Mouse (Mus musculus) embryonic facial prominence, embryonic 10.5 days (tissue): Measurements from ENCODE around the gene Tnpo3. TPM values are rescaled to one million over a fixed set of nuclear protein-coding genes. Genes with fewer than 3 reads are reported as not detected.
"Not testable (repeated sequence)": the region's sequence is repeated elsewhere in the genome, so short reads cannot be mapped to it uniquely, and the experiment has no call there.

Experiments
- DNase-seq: peaks from one replicate; pipeline ENCODE4 v3.0.0-alpha.2; 2017; ENCODE audit warnings: low spot score
- H3K27ac ChIP-seq: fragments of 300-500 bp; sonication (generic); replicated peaks from 2 replicates; pipeline ENCODE4 v1.5.1; 2016; ENCODE audit warnings: mild to moderate bottlenecking
- H3K27me3 ChIP-seq: fragments of 300-500 bp; sonication (generic); replicated peaks from 2 replicates; pipeline ENCODE4 v1.6.1; 2016; ENCODE audit warnings: low read depth, mild to moderate bottlenecking; ENCODE audit not compliant: poor library complexity, severe bottlenecking
- H3K36me3 ChIP-seq: fragments of 300-500 bp; sonication (generic); replicated peaks from 2 replicates; pipeline ENCODE4 v1.6.1; 2016; ENCODE audit warnings: mild to moderate bottlenecking, moderate library complexity
- H3K4me1 ChIP-seq: fragments of 300-500 bp; sonication (generic); 2 replicates; pipeline ENCODE4 v1.6.1; 2016
- H3K4me3 ChIP-seq: fragments of 300-500 bp; sonication (generic); 2 replicates; pipeline ENCODE4 v1.5.1; 2016; ENCODE audit warnings: mild to moderate bottlenecking, moderate library complexity
- H3K9me3 ChIP-seq: fragments of 300-500 bp; sonication (generic); 2 replicates; pipeline ENCODE4 v1.6.1; 2016; ENCODE audit warnings: mild to moderate bottlenecking
- WGBS: fragments of 180-500 bp; shearing (Covaris S2); methylation state at CpG from one replicate; pipeline ENCODE4 v1.1.7; 2016; 5-methylcytosine and 5-hydroxymethylcytosine counted together
- polyA plus RNA-seq: library from polyadenylated mRNA; unstranded; fragments of >200 nt; fragmentation: Nextera tagmentation; extraction: Ambion mirVana; gene quantifications from 2 replicates; pipeline ENCODE4 v1.2.1, GENCODE M21; 2016

Tnpo3 gene
- polyA plus RNA-seq, 1 experiment from 2014 or later: 125 TPM

- peaks cover 7% of the 10 kb centered on the region for H3K4me1 ChIP-seq
- WGBS: 93% methylated on average over 1 of the region's 1 CpGs
- H3K4me3 ChIP-seq: no peak overlapping the region
- H3K27me3 ChIP-seq: peaks cover 28% of the 10 kb centered on the region
- no peak for DNase-seq
- no peaks in the 10 kb centered on the region for H3K9me3 ChIP-seq
- no peaks in the 10 kb centered on the region for H3K36me3 ChIP-seq
- H3K27ac ChIP-seq: no peak overlapping the region
These were observed 24.9 kb upstream of the Tnpo3 start for GRCm38 (mm10) chr6:29634537-29634936.

DNA sequence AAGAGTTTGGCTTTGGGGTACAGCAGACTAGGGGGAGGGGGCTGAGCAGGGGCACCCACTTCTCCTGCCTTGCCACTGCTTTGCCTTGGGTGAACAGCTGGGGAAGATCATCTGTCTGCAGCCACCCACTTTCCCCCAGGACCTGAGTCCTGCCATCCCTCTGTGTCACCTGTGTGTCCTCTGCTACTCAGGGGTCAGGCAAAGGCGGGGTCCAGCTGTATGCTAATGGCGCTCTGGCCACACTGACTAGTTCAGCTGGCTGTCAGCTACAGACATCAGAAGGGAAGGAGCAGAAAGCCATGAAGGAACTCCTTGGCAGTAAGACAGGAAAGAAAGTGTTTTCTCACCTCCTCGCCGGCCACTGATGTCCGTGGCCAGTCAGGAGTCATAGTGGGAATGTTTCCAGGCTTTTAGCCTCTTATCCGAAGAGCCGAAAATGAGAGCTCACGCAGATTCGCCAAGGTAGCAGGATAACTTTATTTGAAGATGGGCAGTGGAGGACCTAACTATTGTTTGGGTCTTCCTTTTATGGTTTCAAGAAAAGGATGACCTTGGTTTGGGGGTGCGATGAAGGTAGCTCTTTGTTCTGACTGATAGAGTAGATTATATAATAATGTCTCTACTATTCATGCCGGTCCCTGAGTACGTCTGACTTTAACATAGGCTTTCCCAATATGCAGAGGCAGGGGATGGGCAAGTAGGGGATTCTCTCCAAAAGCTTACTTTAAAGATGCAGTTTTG is 23.0 kb upstream of the Tnpo3 start:
- DNase-seq: no peak
- H3K9me3 ChIP-seq: no peaks in the 10 kb centered on the region
- no peak overlapping the region for H3K4me3 ChIP-seq
- H3K4me1 ChIP-seq: no peaks in the 10 kb centered on the region; the same call in 1 of the 2 replicates
- peaks cover 18% of the 10 kb centered on the region for H3K27me3 ChIP-seq
- no peaks in the 10 kb centered on the region for H3K36me3 ChIP-seq
- no peak overlapping the region for H3K27ac ChIP-seq
- 55% methylated on average over 12 of the region's 12 CpGs for WGBS

DNA sequence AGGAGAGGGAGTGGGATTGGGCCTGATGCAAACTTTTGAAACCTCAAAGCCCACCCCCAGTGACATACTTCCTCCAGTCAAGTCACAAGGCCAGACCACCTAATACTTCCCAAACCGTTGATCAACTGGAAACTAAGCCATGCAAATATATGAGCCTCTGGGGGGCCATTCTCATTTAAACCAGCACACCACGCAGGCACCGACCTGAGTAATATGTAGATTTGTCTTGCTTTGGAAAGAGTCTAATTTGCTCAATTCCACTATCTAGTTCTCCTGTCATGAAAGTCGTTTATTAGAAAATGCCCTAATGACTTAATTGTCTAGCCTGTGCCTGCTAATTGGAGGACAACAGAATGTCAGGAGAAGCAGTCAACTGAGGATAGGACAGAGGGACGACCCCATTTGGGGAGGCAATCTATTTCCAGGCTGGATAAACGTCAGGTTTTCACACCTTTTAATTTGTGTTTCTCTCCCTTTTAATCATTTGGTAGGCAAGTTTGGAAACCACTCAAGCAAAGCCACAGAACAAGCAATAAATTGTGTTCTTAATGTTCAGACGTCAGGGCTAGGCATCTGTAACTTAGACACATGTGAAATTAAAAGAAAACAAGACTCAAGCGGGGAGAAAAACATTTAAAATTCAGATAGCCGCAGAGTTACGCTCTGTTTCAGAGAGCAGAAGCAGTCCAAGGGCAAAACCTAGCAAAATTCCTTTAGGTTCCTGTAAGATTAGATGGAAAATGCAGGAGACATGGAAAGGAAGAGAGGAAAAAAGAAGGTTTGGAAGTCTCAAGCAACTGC is 22.3 kb upstream of the Tnpo3 start:
- 35% methylated on average over 10 of the region's 10 CpGs for WGBS
- Histone ChIP-seq H3K4me1 (no peaks in the 10 kb centered on the region; the same call in 1 of the 2 replicates), H3K36me3 (no peaks in the 10 kb centered on the region), H3K9me3 (no peaks in the 10 kb centered on the region), H3K27ac (no peak overlapping the region), H3K4me3 (no peak overlapping the region), H3K27me3 (peaks cover 18% of the 10 kb centered on the region)
- DNase-seq: no peak

DNA sequence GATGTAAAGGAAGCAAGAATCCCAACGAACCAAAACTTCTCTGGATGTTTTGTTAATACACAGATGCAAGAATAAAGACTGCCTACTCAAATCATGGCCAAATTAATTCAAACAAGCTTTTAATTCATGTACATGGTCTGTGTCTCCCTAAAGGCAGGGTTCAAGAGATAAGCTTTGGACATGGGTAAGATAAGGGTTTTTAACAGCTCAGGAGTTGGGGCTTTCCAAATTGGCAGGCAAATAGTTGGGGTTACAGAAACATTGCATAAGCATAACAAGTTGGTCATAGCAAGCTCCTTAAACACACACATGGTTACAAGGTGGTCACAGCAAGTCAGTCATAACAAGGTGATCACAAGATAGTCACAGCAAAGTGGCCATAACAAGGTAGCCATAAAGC is 20.5 kb upstream of the Tnpo3 start:
- H3K4me1 ChIP-seq: no peaks in the 10 kb centered on the region; the same call in 1 of the 2 replicates
- no peaks in the 10 kb centered on the region for H3K36me3 ChIP-seq
- DNase-seq: no peak
- H3K9me3 ChIP-seq: no peaks in the 10 kb centered on the region
- H3K27me3 ChIP-seq: peaks cover 18% of the 10 kb centered on the region
- H3K4me3 ChIP-seq: no peak overlapping the region
- H3K27ac ChIP-seq: no peak overlapping the region
- 84% methylated on average over 1 of the region's 1 CpGs for WGBS

- no peak overlapping the region for H3K4me3 ChIP-seq
- no peaks in the 10 kb centered on the region; the same call in 1 of the 2 replicates for H3K4me1 ChIP-seq
- no peaks in the 10 kb centered on the region for H3K9me3 ChIP-seq
- H3K27ac ChIP-seq: no peak overlapping the region
- 83% methylated on average over 2 of the region's 2 CpGs for WGBS
- DNase-seq: no peak
- no peaks in the 10 kb centered on the region for H3K36me3 ChIP-seq
- H3K27me3 ChIP-seq: peaks cover 17% of the 10 kb centered on the region
These were observed 18.1 kb upstream of the Tnpo3 start for GRCm38 (mm10) chr6:29627756-29628155.

GRCm38 (mm10) chr6:29623857-29624256 is 14.2 kb upstream of the Tnpo3 start:
- no peak overlapping the region for H3K27ac ChIP-seq
- no peak overlapping the region for H3K4me3 ChIP-seq
- DNase-seq: no peak
- no peaks in the 10 kb centered on the region for H3K4me1 ChIP-seq
- H3K9me3 ChIP-seq: no peaks in the 10 kb centered on the region
- WGBS: 94% methylated on average over 2 of the region's 2 CpGs
- no peaks in the 10 kb centered on the region for H3K36me3 ChIP-seq
- no peaks in the 10 kb centered on the region for H3K27me3 ChIP-seq

GRCm38 (mm10) chr6:29622273-29622672 is 12.6 kb upstream of the Tnpo3 start:
- H3K4me3 ChIP-seq: no peak overlapping the region
- WGBS: 55% methylated on average over 6 of the region's 6 CpGs
- DNase-seq: no peak
- no peaks in the 10 kb centered on the region for H3K36me3 ChIP-seq
- no peak overlapping the region for H3K27ac ChIP-seq
- H3K27me3 ChIP-seq: no peaks in the 10 kb centered on the region
- H3K4me1 ChIP-seq: no peaks in the 10 kb centered on the region
- H3K9me3 ChIP-seq: no peaks in the 10 kb centered on the region

GRCm38 (mm10) chr6:29620840-29621543 is 11.3 kb upstream of the Tnpo3 start:
- Histone ChIP-seq H3K4me1 (no peaks in the 10 kb centered on the region), H3K36me3 (no peaks in the 10 kb centered on the region), H3K27me3 (no peaks in the 10 kb centered on the region), H3K4me3 (no peak overlapping the region), H3K27ac (no peak overlapping the region), H3K9me3 (no peaks in the 10 kb centered on the region)
- 71% methylated on average over 17 of the region's 17 CpGs for WGBS
- DNase-seq: no peak

GRCm38 (mm10) chr6:29620176-29620575 is 10.5 kb upstream of the Tnpo3 start:
- H3K27ac ChIP-seq: no peak overlapping the region
- WGBS: 43% methylated on average over 3 of the region's 3 CpGs
- H3K4me3 ChIP-seq: no peak overlapping the region
- no peak for DNase-seq
- H3K4me1 ChIP-seq: no peaks in the 10 kb centered on the region
- no peaks in the 10 kb centered on the region for H3K9me3 ChIP-seq
- H3K27me3 ChIP-seq: no peaks in the 10 kb centered on the region
- no peaks in the 10 kb centered on the region for H3K36me3 ChIP-seq

DNA sequence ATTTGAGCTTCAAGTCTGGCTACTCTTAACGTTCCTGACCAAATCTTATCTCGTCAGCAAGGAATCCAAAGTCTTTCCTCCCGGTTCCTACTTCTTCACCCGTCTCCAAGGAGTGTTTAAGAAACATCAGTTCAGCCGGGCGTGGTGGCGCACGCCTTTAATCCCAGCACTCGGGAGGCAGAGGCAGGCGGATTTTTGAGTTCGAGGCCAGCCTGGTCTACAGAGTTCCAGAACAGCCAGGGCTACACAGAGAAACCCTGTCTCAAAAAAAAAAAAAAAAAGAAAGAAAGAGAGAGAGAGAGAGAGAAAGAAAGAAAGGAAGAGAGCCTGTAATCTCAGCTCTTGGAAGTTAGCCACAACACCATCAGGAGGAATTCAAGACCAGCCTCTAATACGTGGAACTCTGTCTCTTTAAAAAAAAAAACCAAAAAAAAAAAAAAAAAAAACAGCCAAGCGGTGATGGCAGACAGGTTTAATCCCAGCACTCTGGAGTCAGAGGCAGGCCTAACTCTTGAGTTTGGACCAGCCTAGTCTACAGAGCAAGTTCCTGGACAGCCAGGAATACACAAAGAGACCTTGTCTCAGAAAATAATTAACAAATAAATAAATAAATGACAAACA is 443 bp upstream of the Tnpo3 start:
- Histone ChIP-seq H3K27ac (peak overlapping the region; percentile 91), H3K4me3 (peak overlapping the region; percentile 99)
- WGBS: 33% methylated on average over 13 of the region's 13 CpGs
- not testable (repeated sequence) for H3K4me1 ChIP-seq, DNase-seq, H3K36me3 ChIP-seq, H3K27me3 ChIP-seq, H3K9me3 ChIP-seq

DNA sequence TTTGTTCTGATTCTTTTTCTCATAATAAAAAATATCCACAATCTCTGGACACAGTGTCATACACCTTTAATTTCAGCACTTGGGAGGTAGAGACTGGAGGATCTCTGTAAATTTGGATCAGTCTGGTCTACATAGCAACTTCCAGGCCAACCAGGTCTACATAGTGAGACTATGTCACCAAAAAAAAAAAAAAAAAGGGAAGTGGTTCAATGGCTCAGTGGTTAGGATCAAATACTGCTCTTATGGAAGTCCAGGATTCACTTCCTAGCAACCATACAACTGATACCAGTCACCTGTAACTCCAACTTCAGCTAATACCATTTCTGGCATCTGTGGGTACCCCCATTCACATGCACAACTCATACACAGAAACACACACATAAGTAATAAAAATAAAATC is 9.5 kb downstream of the Tnpo3 start:
- Histone ChIP-seq H3K4me3 (no peak overlapping the region), H3K9me3 (no peaks in the 10 kb centered on the region), H3K4me1 (no peaks in the 10 kb centered on the region), H3K27me3 (no peaks in the 10 kb centered on the region), H3K36me3 (peaks cover 14% of the 10 kb centered on the region), H3K27ac (no peak overlapping the region)
- no peak for DNase-seq

GRCm38 (mm10) chr6:29595656-29596055 is 14.0 kb downstream of the Tnpo3 start:
- H3K4me1 ChIP-seq: no peaks in the 10 kb centered on the region
- H3K27me3 ChIP-seq: no peaks in the 10 kb centered on the region
- DNase-seq: no peak
- peaks cover 21% of the 10 kb centered on the region for H3K36me3 ChIP-seq
- no peak overlapping the region for H3K4me3 ChIP-seq
- no peaks in the 10 kb centered on the region for H3K9me3 ChIP-seq
- WGBS: 98% methylated on average over 2 of the region's 2 CpGs
- no peak overlapping the region for H3K27ac ChIP-seq
